Mouse (Mus musculus): ENCODE measurements around the gene 6330403K07Rik. TPM values are rescaled to one million over a fixed set of nuclear protein-coding genes. Genes with fewer than 3 reads are reported as not detected.

The 6330403K07Rik gene
- total RNA-seq (2022): 100 to 1,000 TPM; 206 to 237 (median 226) TPM

DNA sequence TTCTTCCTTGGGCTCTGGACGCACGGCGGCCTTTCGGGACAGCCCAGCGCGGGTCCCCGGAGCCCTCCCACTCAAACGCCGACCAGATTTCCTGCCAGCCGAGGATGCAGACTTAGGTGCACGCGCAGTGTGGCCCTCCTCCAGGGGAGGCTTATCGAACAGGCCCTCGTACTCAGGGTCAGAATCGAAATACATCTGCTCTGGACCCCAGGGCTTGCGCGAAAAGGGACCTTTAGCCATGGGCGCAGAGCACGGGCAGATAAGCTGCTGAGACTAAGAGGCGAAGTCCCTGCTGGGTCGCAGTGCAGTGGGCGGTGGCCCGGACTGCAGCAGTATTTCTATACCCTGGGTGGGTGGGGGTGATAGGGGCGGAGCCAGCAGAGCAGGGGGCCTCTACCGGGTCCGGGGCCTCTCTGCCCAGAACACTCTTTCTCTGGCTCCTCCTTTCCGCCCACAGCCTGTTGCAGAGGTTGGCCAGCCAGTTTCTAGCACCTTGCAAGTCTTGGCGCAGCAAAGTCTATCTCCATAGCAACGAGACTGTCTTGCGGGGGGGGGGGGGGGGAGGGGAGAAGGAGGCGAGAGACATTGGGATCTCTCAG is at the start of gene 6330403K07Rik:
6330403K07Rik (minus strand) TSS at position 351 of the 599 bp plus-strand sequence.
- peak; percentile 58 to 61 for DNase-seq (ENCODE audit: low spot score in 2 of 2)

DNA sequence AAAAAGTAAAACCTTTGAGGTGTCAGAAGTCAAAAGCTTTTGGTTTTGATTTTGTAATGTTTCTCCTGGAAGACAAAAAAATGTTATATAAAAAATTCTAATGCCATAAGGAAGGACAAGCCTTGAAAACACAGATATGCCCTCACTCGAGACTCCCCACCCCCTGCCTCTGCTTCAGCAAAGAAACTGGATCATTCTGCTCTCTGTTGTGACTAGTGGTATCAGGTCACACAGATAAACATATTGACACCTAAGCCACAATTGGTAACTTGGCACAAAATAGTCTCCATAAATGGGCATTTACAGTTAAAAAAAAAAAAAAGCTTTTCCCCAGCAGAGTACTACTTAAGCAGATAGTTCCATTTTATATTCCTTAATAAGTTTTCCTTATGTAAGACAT is 43.0 kb upstream of the 6330403K07Rik start:
- DNase-seq (ENCODE audit: low spot score in 2 of 2): no peak

DNA sequence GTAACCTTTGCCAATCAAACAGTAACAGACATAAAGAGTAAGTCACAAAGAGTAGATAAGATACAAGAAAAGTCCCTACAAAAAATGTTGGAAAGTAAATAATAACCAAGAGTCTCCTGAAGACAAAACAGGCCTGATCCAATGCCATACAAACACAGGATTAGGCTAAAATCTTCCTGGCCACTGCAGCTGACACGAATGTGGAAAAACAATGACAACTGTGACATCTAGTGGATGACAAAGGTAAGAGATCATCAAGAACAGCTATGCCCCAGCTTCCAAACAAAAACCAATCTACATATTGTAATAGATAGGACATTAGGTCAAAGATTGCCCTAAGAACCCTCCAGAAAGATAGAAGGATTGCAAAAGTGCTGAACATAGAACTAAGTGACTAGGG is 19.2 kb upstream of the 6330403K07Rik start:
- DNase-seq (ENCODE audit: low spot score in 2 of 2): no peak

DNA sequence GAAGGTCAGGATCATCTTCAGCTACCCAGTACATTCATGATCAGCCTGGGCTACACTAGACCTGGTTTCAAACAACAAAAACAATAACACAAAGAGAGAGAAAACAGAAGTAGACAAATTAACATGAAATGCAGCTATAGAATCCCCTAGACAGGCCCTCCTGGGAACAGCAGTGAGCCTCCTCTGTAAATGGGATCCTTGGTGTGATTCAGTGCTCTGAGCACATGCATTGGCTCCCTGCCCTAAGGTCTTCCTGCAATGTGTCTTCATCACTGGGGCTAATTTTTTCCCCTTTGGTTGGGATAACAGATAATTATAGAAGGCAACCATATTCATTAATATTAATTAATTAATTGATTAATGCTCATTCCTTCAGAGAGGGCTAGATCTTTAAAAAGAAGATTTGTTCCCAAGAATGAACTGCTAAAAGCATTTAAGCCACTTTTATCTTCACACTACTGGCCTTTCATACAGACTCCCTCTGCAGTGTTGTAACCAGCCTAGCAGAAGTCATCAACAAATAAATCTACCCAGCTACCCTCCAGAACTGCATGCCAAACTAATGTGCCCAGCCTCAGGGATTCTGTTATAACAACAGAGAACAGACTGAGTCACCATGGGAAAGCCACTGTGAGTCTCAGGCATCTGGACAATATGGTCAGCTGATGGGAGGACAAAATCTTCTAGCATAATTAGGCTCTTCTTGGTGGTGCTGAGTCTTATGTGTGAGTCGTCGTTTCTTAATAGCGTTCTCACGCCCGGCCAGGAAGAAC is 6.4 kb upstream of the 6330403K07Rik start:
- no peak for DNase-seq (ENCODE audit: low spot score in 2 of 2)

DNA sequence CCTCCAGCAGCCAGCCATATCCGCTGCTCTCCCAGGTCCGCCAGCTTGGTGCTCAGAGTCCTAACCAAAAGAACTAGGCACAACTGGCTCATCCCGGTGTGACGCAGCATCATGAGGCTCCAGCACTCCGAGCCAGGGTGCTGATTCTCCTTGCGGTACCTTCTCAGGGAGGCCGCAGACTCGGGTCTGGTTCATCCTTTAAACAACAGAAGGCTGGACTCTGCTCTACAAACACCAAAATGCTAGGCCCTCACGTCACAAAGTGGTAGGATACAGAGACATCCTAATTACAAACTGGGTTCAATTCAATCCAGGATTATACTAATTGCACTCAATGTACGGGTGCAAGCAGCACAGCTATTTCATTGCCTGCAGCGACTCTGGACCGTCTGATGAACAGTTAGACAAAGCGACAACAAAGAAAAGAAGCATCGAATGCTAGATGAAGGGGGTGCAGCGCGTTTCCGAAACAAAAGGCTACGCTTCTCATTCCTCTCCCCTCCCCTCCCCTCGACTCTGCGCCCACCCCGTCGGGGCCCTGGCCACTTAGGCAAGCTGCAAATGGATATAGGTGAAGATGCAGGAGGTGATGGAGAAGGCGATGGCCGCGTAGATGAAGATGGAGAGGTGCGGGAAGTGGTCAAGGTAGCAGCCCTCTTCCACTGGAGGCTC is 686 bp downstream of the 6330403K07Rik start:
- peak; percentile 23 to 53 for DNase-seq (ENCODE audit: low spot score in 2 of 2)

DNA sequence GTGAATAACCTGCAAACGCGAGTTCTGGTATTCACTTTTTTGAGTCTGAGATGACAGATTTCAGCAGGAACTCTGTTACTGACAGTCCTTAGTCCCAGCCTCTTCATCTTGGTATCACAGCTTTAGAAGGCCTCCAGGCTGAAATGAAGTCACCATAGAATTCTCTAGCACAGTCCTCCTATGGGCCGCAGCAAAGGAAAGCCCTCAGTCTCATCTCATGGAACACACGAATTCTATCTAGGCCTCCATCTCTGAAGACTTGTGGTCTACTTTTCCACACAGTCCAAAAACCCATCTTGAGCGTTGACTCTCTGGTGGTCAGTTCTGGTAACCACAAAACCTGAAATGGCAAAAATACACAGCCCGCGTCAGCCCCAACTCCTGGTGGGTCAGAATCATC is 1.2 kb downstream of the 6330403K07Rik start:
- no peak for DNase-seq (ENCODE audit: low spot score in 2 of 2)

DNA sequence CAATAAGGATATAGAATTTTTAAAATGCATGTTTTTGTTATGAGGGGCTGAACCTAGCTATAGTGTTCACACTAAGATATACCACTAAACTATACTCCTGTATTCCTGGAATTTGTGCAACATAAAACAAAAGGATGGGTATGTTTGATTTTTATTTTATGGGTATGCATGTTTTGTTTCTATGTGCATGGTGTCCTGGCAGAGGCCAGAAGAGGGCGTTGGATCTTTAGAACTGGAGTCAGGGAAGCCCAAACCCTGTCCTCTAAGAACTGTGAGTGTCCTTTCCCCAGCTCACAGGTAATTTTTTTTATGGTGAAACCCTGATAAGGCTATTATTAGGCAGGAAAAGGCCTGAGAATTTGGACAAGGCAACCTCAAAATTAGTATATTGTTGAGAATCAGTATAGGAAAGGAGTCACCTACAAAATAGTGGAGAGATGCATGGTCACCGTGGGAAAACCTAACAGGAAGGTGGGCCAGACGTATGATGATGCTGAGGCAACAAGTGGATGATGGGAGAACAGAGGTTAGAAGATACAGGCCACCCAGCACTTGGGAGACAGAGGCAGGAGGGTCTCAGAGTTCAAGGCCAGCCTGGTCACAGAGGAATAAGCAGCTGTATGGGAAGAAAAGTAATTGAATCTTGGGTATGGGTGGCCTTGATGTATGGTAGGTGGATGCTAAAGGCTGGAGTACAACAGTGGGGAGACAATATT is 3.8 kb downstream of the 6330403K07Rik start:
- no peak for DNase-seq (ENCODE audit: low spot score in 2 of 2)

DNA sequence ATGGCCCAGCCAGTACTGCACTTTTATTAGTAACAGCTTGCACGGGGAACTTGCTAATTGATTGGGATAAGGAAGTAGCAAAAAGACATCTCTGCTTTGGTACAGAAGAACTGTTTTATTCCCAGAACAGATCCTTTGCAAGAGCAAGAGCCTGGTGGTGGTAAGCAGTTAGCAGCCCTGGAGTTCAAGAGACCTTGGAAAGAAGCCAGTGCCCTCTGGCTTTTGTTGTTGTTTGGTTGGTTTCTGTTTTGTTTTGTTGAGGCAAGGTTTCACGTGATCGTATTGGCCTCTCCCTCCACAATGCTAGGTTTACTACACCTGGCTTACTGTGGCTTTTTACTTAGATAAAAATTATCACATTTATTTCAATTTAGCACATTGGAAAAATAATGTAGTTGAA is 5.0 kb downstream of the 6330403K07Rik start:
- DNase-seq (ENCODE audit: low spot score in 2 of 2): no peak

DNA sequence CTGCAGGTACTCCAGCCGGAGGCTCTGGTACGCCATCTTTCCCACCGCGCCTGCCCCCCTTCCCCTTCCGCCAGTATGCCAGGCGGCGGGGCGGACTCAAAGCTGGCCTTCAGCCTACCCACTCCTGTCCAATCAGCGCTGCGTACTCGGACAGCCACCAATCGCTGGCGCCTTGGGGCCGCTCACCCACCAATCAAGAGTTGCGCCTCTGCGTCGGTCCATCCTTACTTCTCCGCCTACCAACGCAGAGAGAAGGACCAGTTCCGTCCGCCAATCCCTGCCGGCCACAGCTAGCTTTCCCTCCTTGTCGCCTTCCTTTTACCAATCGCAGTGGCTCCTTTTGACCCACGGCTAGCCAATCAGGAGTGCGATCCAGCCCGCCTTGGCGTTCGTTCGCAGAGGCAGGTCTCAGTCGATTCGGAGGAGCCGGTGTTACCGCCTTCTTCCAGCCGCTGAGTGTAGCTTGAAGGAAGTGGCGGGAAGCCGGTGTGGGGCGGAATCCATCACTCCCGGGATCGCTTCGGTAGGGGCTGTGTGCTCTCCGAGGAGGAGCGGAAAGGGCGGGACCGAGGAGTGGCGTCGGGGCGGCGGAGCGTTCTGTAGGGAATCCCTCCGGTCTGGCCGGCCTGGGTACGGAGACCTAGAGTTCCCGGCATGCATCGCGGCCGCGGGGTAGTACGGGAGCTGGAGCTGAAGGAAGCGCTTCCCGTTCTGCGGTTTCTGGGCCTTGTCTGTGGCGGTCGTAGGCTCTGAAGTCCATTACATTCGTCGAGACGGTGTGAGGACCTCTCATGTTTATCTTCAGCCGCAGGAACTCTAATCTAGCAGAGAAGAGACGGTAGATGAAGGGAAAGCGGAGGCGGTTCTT is 13.9 kb downstream of the 6330403K07Rik start, which contains the start of the genes Mis12 and Derl2:
Mis12 (plus strand) TSS at position 411 of the 868 bp plus-strand sequence.
Derl2 (minus strand) TSS at position 641 of the 868 bp plus-strand sequence.
- peak; percentile 99 to 100 for DNase-seq (ENCODE audit: low spot score in 2 of 2)

DNA sequence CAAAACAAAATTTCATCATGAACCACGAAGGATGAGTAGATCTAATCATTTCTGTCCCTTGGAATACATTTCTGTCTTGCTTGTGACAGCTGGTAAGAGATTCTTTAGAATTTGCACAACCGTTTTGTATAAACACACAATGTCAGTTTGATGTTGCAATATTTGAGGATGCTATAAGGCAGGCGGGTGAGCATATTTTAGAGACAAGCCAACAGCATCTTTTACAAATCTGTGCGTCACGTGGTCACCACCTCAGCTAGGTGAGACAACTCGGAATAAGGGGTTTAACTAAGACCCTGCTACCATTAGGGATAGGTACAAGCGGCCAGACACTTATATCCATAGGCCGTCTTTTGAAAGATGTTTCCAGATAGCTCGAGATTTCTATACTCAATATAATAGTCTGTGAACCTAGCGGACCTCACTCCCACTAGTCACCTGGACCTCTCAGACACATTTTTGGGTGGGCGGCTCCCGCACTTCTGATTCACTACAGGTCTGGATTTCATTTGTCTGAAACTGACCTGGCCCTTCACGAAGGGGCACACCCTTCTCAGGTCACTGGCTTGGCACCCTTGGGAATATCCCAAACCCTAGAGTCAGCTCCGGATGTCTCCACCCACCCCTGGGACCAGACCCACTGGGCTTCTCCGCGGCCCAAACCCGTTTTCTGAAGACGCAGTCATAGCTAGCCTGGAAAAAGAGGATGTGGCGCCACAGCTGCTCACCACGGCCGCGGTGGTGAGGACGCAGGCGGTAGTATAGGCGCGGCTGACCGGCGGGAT is 14.7 kb downstream of the 6330403K07Rik start:
- no peak for DNase-seq (ENCODE audit: low spot score in 2 of 2)

DNA sequence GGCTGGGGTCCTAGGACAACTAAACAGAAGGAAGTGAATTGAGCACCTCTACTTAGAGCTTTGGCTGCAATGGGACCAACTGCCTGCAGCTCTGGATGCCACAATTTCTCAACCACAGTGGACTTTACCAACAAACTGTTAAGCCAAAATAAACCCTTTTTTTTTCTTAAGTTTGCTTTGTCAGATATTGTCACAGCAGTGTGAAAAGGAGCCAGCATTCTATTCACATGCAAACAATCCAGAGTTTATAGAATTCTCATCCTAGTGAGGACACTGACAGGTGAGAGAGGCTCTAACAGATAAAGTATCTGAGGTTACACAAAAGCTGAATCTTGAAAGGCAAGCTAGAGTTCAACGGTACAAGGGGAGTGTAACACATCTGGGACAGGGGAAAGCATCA is 16.3 kb downstream of the 6330403K07Rik start:
- DNase-seq (ENCODE audit: low spot score in 2 of 2): no peak

DNA sequence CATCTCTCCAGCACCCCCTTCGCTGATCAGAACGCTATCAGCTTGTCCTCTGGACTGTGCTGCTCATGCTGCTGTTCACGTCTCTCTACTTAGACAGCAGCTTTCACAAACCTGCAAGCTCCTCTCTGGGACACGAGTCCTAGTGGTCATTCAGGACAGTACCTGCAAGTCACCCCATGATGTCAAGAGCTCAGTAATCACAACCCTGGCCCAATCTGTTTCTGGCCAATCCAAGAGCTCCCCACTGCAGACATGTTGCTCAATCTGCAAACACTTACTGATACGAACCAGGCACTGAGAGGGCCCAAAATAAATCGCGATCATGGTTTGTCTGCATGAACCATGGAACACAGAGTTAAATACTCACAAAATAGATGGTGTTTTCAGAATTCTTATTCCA is 20.6 kb downstream of the 6330403K07Rik start:
- DNase-seq (ENCODE audit: low spot score in 2 of 2): no peak

DNA sequence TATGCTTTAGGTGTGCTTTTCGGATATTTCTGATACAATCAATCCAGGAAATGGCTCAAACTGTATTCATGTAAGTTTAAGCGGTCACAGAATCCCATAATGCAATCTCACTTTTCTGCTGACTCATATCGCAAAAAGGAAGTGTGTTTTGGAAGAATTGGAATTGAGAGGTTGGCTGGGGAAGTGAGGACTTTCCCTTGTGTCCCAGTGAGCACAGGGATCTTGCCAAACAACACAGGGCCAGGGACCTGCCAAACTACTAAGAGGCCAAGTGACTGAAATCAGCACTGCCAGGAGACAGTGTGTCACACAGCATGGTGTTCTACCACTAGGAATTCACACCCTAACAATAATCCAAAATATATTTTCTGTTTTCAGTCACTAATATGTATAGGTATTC is 25.0 kb downstream of the 6330403K07Rik start:
- DNase-seq (ENCODE audit: low spot score in 2 of 2): no peak

DNA sequence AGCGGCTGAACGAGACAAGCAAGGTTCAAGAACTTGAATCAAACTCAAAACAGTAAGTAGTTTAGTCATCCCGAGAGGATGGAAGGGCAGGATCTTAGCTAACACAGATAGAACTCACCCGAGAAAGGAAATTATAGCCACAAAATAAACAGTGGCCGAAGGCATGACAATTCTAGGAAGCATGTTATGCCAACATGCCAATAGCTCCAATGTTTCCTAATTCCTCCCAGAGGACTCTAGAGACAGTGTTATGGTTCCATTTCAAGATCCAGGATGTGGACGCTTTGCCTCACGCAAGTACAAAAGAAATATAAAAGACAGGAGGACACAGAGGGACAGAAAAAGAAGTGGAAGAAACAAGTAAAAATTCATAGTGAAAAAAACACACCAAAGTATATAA is 25.5 kb downstream of the 6330403K07Rik start:
- DNase-seq (ENCODE audit: low spot score in 2 of 2): no peak

DNA sequence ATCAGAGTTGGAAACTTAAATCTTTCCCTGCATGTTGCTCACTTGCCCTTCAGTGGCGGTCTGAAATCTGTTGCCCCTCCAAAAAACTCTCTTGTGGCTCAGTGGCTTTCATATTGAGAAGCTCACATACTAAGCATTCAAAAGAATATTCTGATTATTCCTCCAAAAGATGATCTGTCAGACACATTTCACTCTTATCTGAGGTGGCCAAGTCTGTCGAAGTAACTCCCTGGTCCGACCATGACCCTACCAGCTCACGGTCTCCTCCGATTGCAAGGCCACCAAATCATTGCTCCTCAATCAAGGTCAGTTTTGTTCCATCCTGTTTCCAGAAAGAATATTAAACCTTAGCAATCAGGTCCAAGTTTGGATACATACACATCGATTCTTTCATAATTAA is 26.3 kb downstream of the 6330403K07Rik start:
- DNase-seq (ENCODE audit: low spot score in 2 of 2): no peak

DNA sequence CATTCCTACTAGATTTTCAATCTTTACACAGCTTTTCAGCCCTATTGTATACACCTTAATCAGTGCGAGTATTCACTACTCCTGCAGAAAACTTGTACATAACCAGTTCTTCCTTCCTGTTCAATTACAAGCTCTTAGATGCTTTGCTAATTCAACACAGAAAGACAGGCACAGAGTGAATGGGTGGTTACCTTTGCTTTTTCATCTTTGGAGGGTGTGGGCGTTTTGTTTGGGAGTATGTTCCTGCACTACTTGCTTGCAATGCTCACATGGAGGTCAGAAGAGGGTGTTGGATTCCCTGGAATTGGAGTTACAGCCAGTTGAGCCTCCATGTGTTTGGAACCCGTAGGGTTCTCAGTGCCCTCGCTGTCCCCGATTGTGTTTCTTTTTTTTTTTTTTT is 28.3 kb downstream of the 6330403K07Rik start:
- no peak for DNase-seq (ENCODE audit: low spot score in 2 of 2)

DNA sequence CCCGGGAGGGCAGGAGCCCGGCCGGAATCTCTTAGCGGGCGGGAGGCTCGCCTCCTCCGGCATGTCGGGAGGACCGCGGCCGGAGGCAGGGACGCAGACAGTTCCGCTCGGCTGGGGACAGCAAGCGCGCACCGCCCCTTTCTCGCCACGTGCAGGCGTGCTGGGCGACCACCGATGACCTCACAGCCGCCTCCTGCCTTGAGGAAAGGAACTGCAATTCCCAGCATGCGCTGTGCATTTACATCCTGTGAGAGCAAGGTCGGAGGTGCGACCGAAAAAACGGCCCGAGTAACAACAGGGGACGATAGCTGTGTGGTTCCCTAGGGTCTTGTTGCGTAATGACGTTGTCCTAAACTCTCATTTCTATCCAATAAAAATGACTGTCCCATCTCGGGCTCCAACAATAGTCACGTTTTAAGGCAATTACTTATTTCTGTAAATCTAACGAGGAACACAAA is 29.0 kb downstream of the 6330403K07Rik start, which contains the start of gene Dhx33:
Dhx33 (minus strand) TSS at position 122 of the 458 bp plus-strand sequence.
- DNase-seq (ENCODE audit: low spot score in 2 of 2): peak; percentile 95 to 98

DNA sequence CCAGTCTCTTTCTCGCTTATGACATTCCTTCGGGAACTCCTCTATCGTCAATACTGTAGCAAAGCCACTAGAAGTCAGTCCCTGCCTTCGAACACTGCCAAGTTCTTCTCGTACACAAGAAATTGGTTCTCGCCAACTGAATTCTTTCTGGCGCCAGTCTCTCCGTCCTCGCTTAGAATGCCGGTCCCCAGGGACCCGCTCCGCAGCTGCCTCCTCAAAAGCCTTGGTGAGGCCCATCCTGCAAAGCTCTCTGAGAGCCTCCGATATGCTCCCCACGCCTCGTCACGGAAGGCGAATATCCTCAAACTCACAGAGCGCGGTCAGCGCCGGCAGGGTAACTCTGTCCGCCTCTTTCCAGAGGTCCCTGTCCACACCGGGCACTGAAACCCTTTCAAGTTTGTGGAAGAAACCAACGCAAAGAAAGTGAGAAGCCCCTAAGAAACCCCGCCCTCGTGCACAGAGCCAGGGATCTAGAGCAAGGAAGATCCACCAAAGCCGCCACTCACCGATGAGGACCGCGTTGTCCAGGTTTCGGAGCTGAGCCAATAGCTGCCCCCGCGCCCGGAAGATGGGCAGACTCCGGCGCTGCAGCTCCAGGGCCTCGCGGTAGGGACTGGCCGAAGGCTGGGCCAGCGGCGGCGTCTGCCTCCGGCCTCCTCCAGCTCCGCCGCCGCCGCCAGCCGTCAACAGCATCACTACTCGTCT is 29.6 kb downstream of the 6330403K07Rik start:
- DNase-seq (ENCODE audit: low spot score in 2 of 2): no peak

DNA sequence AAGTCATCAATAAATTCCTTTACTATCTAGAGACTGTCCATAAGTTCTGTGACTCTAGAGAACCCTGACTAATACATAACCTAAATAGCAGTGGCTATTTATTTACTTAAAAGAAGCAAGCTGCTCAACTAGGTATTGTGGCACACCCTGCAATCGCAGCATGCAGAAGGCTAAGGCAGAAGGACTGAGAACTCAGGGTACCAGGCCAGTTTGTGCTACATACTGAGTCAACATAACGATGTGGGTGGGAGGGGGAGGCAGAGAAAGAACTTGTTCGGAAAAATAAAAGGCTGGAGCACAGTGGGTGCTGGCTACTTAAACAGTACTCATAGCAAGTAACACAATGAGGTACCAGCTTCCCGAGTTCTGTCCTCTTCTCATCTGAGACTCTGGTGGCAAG is 32.1 kb downstream of the 6330403K07Rik start:
- peak; percentile 56 to 63 for DNase-seq (ENCODE audit: low spot score in 2 of 2)

Data from layer of hippocampus, adult 8-10 months (tissue).